Mouse (Mus musculus): ENCODE results near the gene Fam227a. TPM values are rescaled to one million over a fixed set of nuclear protein-coding genes. Genes with fewer than 3 reads are reported as not detected.

The Fam227a gene
- polyA plus RNA-seq, 1 experiment from 2014 or later: 1.4 TPM

GRCm38 (mm10) chr15:79604990-79605665, 53.6 kb downstream of the Fam227a start, which contains the start of gene Dmc1:
TSS of gene Dmc1 (minus strand) at chr15:79605109.
- Histone ChIP-seq H3K9ac (peak within 1 kb of the TSS; percentile 51), H3K4me1 (ENCODE audit: insufficient read depth) (no peaks in the 10 kb centered on the region), H3K36me3 (ENCODE audit: insufficient read depth) (no peaks in the 10 kb centered on the region), H3K27me3 (ENCODE audit: insufficient read depth, low read length) (no peaks in the 10 kb centered on the region), H3K4me2 (peak within 1 kb of the TSS; percentile 62), H3K27ac (ENCODE audit: low read depth) (no peak within 1 kb of the TSS), H3K4me3 (ENCODE audit: low read depth, low read length) (peak within 1 kb of the TSS; percentile 32), H3K9me3 (ENCODE audit: low read depth, low read length) (no peaks in the 10 kb centered on the region)
- WGBS: 11% methylated on average over 37 of the region's 37 CpGs
- ATAC-seq (ENCODE audit: insufficient read depth): peak; percentile 56; the same call in 1 of the 2 replicates
- DNase-seq: peak; percentile 81
- no peak for TF ChIP-seq CTCF (IDR thresholded peaks at IDR 0.05; ENCODE audit: low read depth)

- H3K4me1 ChIP-seq (ENCODE audit: insufficient read depth): no peaks in the 10 kb centered on the region
- H3K27me3 ChIP-seq (ENCODE audit: insufficient read depth, low read length): no peaks in the 10 kb centered on the region
- WGBS: 77% methylated on average over 2 of the region's 2 CpGs
- ATAC-seq (ENCODE audit: insufficient read depth): no peak
- no peak overlapping the region for H3K9ac ChIP-seq
- TF ChIP-seq CTCF (IDR thresholded peaks at IDR 0.05; ENCODE audit: low read depth): no peak
- no peaks in the 10 kb centered on the region for H3K9me3 ChIP-seq (ENCODE audit: low read depth, low read length)
- H3K4me3 ChIP-seq (ENCODE audit: low read depth, low read length): no peak overlapping the region
- H3K4me2 ChIP-seq: no peak overlapping the region
- no peak overlapping the region for H3K27ac ChIP-seq (ENCODE audit: low read depth)
- H3K36me3 ChIP-seq (ENCODE audit: insufficient read depth): 0 out of 2 replicates have a peak, but pooled peaks cover 3% of the 10 kb centered on the region
- DNase-seq: no peak
These were observed 58.6 kb downstream of the Fam227a start for GRCm38 (mm10) chr15:79600176-79600575.

GRCm38 (mm10) chr15:79598715-79599114, 60.0 kb downstream of the Fam227a start:
- WGBS: 89% methylated on average over 1 of the region's 1 CpGs

GRCm38 (mm10) chr15:79581581-79581980, 77.2 kb downstream of the Fam227a start:
- no peak for TF ChIP-seq CTCF (IDR thresholded peaks at IDR 0.05; ENCODE audit: low read depth)
- no peak overlapping the region for H3K9ac ChIP-seq
- no peak overlapping the region for H3K4me2 ChIP-seq
- H3K27ac ChIP-seq (ENCODE audit: low read depth): no peak overlapping the region
- WGBS: 59% methylated on average over 1 of the region's 1 CpGs
- no peak overlapping the region for H3K4me3 ChIP-seq (ENCODE audit: low read depth, low read length)
- no peaks in the 10 kb centered on the region for H3K36me3 ChIP-seq (ENCODE audit: insufficient read depth)
- H3K27me3 ChIP-seq (ENCODE audit: insufficient read depth, low read length): no peaks in the 10 kb centered on the region
- ATAC-seq (ENCODE audit: insufficient read depth): no peak
- no peaks in the 10 kb centered on the region for H3K9me3 ChIP-seq (ENCODE audit: low read depth, low read length)
- DNase-seq: no peak
- no peaks in the 10 kb centered on the region for H3K4me1 ChIP-seq (ENCODE audit: insufficient read depth)

More at GRCm38 (mm10) chr15:79598715-79599114, 60.0 kb downstream of the Fam227a start:
- no peaks in the 10 kb centered on the region for H3K27me3 ChIP-seq (ENCODE audit: insufficient read depth, low read length)
- H3K27ac ChIP-seq (ENCODE audit: low read depth): no peak overlapping the region
- DNase-seq (no peak), ATAC-seq (ENCODE audit: insufficient read depth) (no peak)
- 0 out of 2 replicates have a peak, but pooled peaks cover 3% of the 10 kb centered on the region for H3K36me3 ChIP-seq (ENCODE audit: insufficient read depth)
- H3K4me2 ChIP-seq: no peak overlapping the region
- H3K9ac ChIP-seq: no peak overlapping the region
- no peak overlapping the region for H3K4me3 ChIP-seq (ENCODE audit: low read depth, low read length)
- H3K9me3 ChIP-seq (ENCODE audit: low read depth, low read length): no peaks in the 10 kb centered on the region
- no peaks in the 10 kb centered on the region for H3K4me1 ChIP-seq (ENCODE audit: insufficient read depth)
- TF ChIP-seq CTCF (IDR thresholded peaks at IDR 0.05; ENCODE audit: low read depth): no peak

- DNase-seq: no peak
- no peak overlapping the region for H3K4me3 ChIP-seq (ENCODE audit: low read depth, low read length)
- no peak for TF ChIP-seq CTCF (IDR thresholded peaks at IDR 0.05; ENCODE audit: low read depth)
- H3K4me2 ChIP-seq: no peak overlapping the region
- no peak overlapping the region for H3K27ac ChIP-seq (ENCODE audit: low read depth)
- H3K9me3 ChIP-seq (ENCODE audit: low read depth, low read length): no peaks in the 10 kb centered on the region
- H3K27me3 ChIP-seq (ENCODE audit: insufficient read depth, low read length): no peaks in the 10 kb centered on the region
- 46% methylated on average over 6 of the region's 6 CpGs for WGBS
- H3K36me3 ChIP-seq (ENCODE audit: insufficient read depth): no peaks in the 10 kb centered on the region
- no peak for ATAC-seq (ENCODE audit: insufficient read depth)
- H3K4me1 ChIP-seq (ENCODE audit: insufficient read depth): no peaks in the 10 kb centered on the region
- H3K9ac ChIP-seq: no peak overlapping the region
These were observed 80.9 kb downstream of the Fam227a start for GRCm38 (mm10) chr15:79577671-79578426.

GRCm38 (mm10) chr15:79576947-79577346, 81.8 kb downstream of the Fam227a start:
- Histone ChIP-seq H3K4me2 (no peak overlapping the region), H3K27me3 (ENCODE audit: insufficient read depth, low read length) (no peaks in the 10 kb centered on the region)

GRCm38 (mm10) chr15:79575543-79576222, 83.1 kb downstream of the Fam227a start:
- DNase-seq: no peak
- ATAC-seq (ENCODE audit: insufficient read depth): no peak
- Histone ChIP-seq H3K36me3 (ENCODE audit: insufficient read depth) (no peaks in the 10 kb centered on the region), H3K4me2 (no peak overlapping the region), H3K4me1 (ENCODE audit: insufficient read depth) (no peaks in the 10 kb centered on the region), H3K9ac (no peak overlapping the region), H3K27ac (ENCODE audit: low read depth) (no peak overlapping the region), H3K9me3 (ENCODE audit: low read depth, low read length) (no peaks in the 10 kb centered on the region), H3K27me3 (ENCODE audit: insufficient read depth, low read length) (no peaks in the 10 kb centered on the region), H3K4me3 (ENCODE audit: low read depth, low read length) (no peak overlapping the region)
- WGBS: 49% methylated on average over 1 of the region's 1 CpGs
- no peak for TF ChIP-seq CTCF (IDR thresholded peaks at IDR 0.05; ENCODE audit: low read depth)

More at GRCm38 (mm10) chr15:79576947-79577346, 81.8 kb downstream of the Fam227a start:
- Histone ChIP-seq H3K36me3 (ENCODE audit: insufficient read depth) (no peaks in the 10 kb centered on the region), H3K4me3 (ENCODE audit: low read depth, low read length) (no peak overlapping the region), H3K9me3 (ENCODE audit: low read depth, low read length) (no peaks in the 10 kb centered on the region), H3K4me1 (ENCODE audit: insufficient read depth) (no peaks in the 10 kb centered on the region), H3K27ac (ENCODE audit: low read depth) (no peak overlapping the region), H3K9ac (no peak overlapping the region)
- no peak for TF ChIP-seq CTCF (IDR thresholded peaks at IDR 0.05; ENCODE audit: low read depth)
- DNase-seq (no peak), ATAC-seq (ENCODE audit: insufficient read depth) (no peak)
- 87% methylated on average over 2 of the region's 2 CpGs for WGBS
